Mouse (Mus musculus) liver, adult 2 months (tissue): ENCODE measurements around the gene Iqcf4. TPM values are rescaled to one million over a fixed set of nuclear protein-coding genes. Genes with fewer than 3 reads are reported as not detected.
"Not testable (repeated sequence)": the region's sequence is repeated elsewhere in the genome, so short reads cannot be mapped to it uniquely, and the experiment has no call there.

ENCODE experiments used
- DNase-seq: peaks from one replicate; pipeline ENCODE4 v3.0.0-alpha.2; 2011; ENCODE audit warnings: low read depth, low spot score; ENCODE audit errors: extremely low read depth
- H3K27ac ChIP-seq: fragments of 200-500 bp; replicated peaks from 2 replicates; pipeline ENCODE4 v1.5.1; 2012; ENCODE audit warnings: low read depth, mild to moderate bottlenecking, control low read depth, inconsistent platforms, low read length; ENCODE audit not compliant: insufficient read depth
- H3K27me3 ChIP-seq: fragments of 200-500 bp; 2 replicates; pipeline ENCODE4 v1.6.1; 2012; ENCODE audit warnings: mild to moderate bottlenecking, moderate library complexity, low read length, inconsistent platforms; ENCODE audit not compliant: control insufficient read depth, insufficient read depth
- H3K36me3 ChIP-seq: fragments of 200-500 bp; 2 replicates; pipeline ENCODE4 v1.6.1; 2012; ENCODE audit warnings: low read length, inconsistent platforms; ENCODE audit not compliant: control insufficient read depth, insufficient read depth
- H3K4me1 ChIP-seq: fragments of 200-500 bp; 2 replicates; pipeline ENCODE4 v1.6.1; 2011; ENCODE audit warnings: low read length; ENCODE audit not compliant: control insufficient read depth, insufficient read depth
- H3K4me3 ChIP-seq: fragments of 200-500 bp; 2 replicates; pipeline ENCODE4 v1.5.1; 2011; ENCODE audit warnings: low read depth, mild to moderate bottlenecking, control low read depth, low read length, moderate library complexity; ENCODE audit not compliant: insufficient read depth
- H3K79me2 ChIP-seq: fragments of 200-500 bp; 2 replicates; pipeline ENCODE4 v1.6.1; 2012; ENCODE audit warnings: inconsistent platforms, mild to moderate bottlenecking, low read length, moderate library complexity; ENCODE audit not compliant: control insufficient read depth, insufficient read depth
- H3K9ac ChIP-seq: fragments of 200-500 bp; 2 replicates; pipeline ENCODE4 v1.6.1; 2012; ENCODE audit warnings: low read depth, mild to moderate bottlenecking, control low read depth, inconsistent platforms, low read length
- CTCF ChIP-seq: fragments of 200-500 bp; IDR thresholded peaks from 2 replicates; pipeline ENCODE4 v1.5.1; 2011; ENCODE audit warnings: low read depth, low read length, control low read depth
- POLR2A ChIP-seq: fragments of 200-500 bp; IDR thresholded peaks from 2 replicates; pipeline ENCODE4 v1.6.1; 2011; ENCODE audit warnings: low read length, control low read depth; ENCODE audit not compliant: insufficient read depth; ENCODE audit errors: extremely low read depth
- WGBS: fragments of 180-500 bp; shearing (Covaris S2); methylation state at CpG from one replicate; pipeline ENCODE4 v1.1.7; 2018; 5-methylcytosine and 5-hydroxymethylcytosine counted together
- polyA plus RNA-seq: library from polyadenylated mRNA; depleted of rRNA; stranded (reverse); fragments of >200 nt; gene quantifications from 2 replicates; pipeline ENCODE4 v1.2.3, GENCODE M21; 2012
- total RNA-seq: library from RNA; depleted of rRNA; stranded (reverse); fragments of >200 nt; gene quantifications from 2 replicates; pipeline ENCODE4 v1.2.3, GENCODE M21; 2014

Gene Iqcf4
- total and polyA plus RNA-seq, 2 experiments = not detected

GRCm38 (mm10) chr9:106600546-106600945 is 29.8 kb upstream of the Iqcf4 start:
- H3K4me3 ChIP-seq = no peak overlapping the region
- H3K4me1 ChIP-seq = no peaks in the 10 kb centered on the region
- H3K36me3 ChIP-seq = no peaks in the 10 kb centered on the region
- H3K9ac ChIP-seq = no peak overlapping the region
- no peak overlapping the region for H3K27ac ChIP-seq
- WGBS = 16% methylated on average over 8 of the region's 8 CpGs
- H3K27me3 ChIP-seq = no peaks in the 10 kb centered on the region
- H3K79me2 ChIP-seq = no peaks in the 10 kb centered on the region
- TF ChIP-seq CTCF = peak; percentile 78
- TF ChIP-seq POLR2A = no peak
- peak; percentile 54 for DNase-seq

- Histone ChIP-seq H3K27ac (no peak overlapping the region), H3K36me3 (no peaks in the 10 kb centered on the region), H3K4me3 (no peak overlapping the region), H3K27me3 (no peaks in the 10 kb centered on the region), H3K79me2 (no peaks in the 10 kb centered on the region), H3K9ac (no peak overlapping the region), H3K4me1 (no peaks in the 10 kb centered on the region)
- DNase-seq = no peak
- 45% methylated on average over 7 of the region's 7 CpGs for WGBS
- no peak for TF ChIP-seq CTCF
- TF ChIP-seq POLR2A = no peak
These were observed 27.7 kb upstream of the Iqcf4 start for GRCm38 (mm10) chr9:106598466-106598865.

- DNase-seq = no peak
- Histone ChIP-seq H3K79me2 (no peaks in the 10 kb centered on the region), H3K27ac (no peak overlapping the region), H3K36me3 (no peaks in the 10 kb centered on the region), H3K4me1 (no peaks in the 10 kb centered on the region), H3K4me3 (no peak overlapping the region), H3K27me3 (no peaks in the 10 kb centered on the region), H3K9ac (no peak overlapping the region)
- WGBS = 80% methylated on average over 7 of the region's 7 CpGs
- TF ChIP-seq CTCF (no peak), POLR2A (no peak)
These were observed 25.0 kb upstream of the Iqcf4 start for GRCm38 (mm10) chr9:106595836-106596235.

- not testable (repeated sequence) for H3K27me3 ChIP-seq, H3K4me1 ChIP-seq, H3K27ac ChIP-seq, H3K4me3 ChIP-seq, DNase-seq, H3K79me2 ChIP-seq, H3K36me3 ChIP-seq, H3K9ac ChIP-seq
- WGBS = 32% methylated on average over 4 of the region's 4 CpGs
These were observed 24.6 kb upstream of the Iqcf4 start for GRCm38 (mm10) chr9:106595402-106595801.

- H3K27me3 ChIP-seq = no peaks in the 10 kb centered on the region
- no peaks in the 10 kb centered on the region for H3K4me1 ChIP-seq
- WGBS = 87% methylated on average over 5 of the region's 5 CpGs
- no peak overlapping the region for H3K9ac ChIP-seq
- H3K79me2 ChIP-seq = no peaks in the 10 kb centered on the region
- DNase-seq = no peak
- no peak overlapping the region for H3K27ac ChIP-seq
- no peak overlapping the region for H3K4me3 ChIP-seq
- no peaks in the 10 kb centered on the region for H3K36me3 ChIP-seq
- TF ChIP-seq POLR2A (no peak), CTCF (no peak)
These were observed 21.4 kb upstream of the Iqcf4 start for GRCm38 (mm10) chr9:106592158-106592557.

GRCm38 (mm10) chr9:106582552-106582951 is 11.8 kb upstream of the Iqcf4 start:
- WGBS = 65% methylated on average over 1 of the region's 1 CpGs

More at GRCm38 (mm10) chr9:106582552-106582951, 11.8 kb upstream of the Iqcf4 start:
- no peak overlapping the region for H3K9ac ChIP-seq
- 0 out of 2 replicates have a peak, but pooled peaks cover 2% of the 10 kb centered on the region for H3K27me3 ChIP-seq
- no peaks in the 10 kb centered on the region for H3K79me2 ChIP-seq
- H3K36me3 ChIP-seq = no peaks in the 10 kb centered on the region
- no peak overlapping the region for H3K27ac ChIP-seq
- no peak overlapping the region for H3K4me3 ChIP-seq
- no peak for DNase-seq
- no peak for TF ChIP-seq POLR2A
- TF ChIP-seq CTCF = no peak
- no peaks in the 10 kb centered on the region for H3K4me1 ChIP-seq
